Mouse (Mus musculus): Measurements from ENCODE around the gene Acadvl. TPM values are rescaled to one million over a fixed set of nuclear protein-coding genes. Genes with fewer than 3 reads are reported as not detected.

Gene Acadvl
- polyA plus RNA-seq, 1 experiment from 2014 or later: 131 TPM

GRCm38 (mm10) chr11:69974907-69975306, 40.3 kb downstream of the Acadvl start:
- no peak for ATAC-seq (ENCODE audit: extremely low read depth, insufficient number of reproducible peaks, low FRiP score, low TSS enrichment)
- Histone ChIP-seq H3K4me2 (no peak overlapping the region), H3K36me3 (peaks cover 88% of the 10 kb centered on the region), H3K27ac (replicated peaks) (no peak overlapping the region), H3K4me3 (no peak overlapping the region), H3K27me3 (replicated peaks) (no peaks in the 10 kb centered on the region), H3K4me1 (peaks cover 10% of the 10 kb centered on the region), H3K9ac (no peak overlapping the region), H3K9me3 (no peaks in the 10 kb centered on the region)
- WGBS: 93% methylated on average over 2 of the region's 2 CpGs

GRCm38 (mm10) chr11:69970775-69971174, 44.4 kb downstream of the Acadvl start:
- peaks cover 78% of the 10 kb centered on the region for H3K36me3 ChIP-seq
- no peaks in the 10 kb centered on the region for H3K9me3 ChIP-seq
- ATAC-seq (ENCODE audit: extremely low read depth, insufficient number of reproducible peaks, low FRiP score, low TSS enrichment): no peak

GRCm38 (mm10) chr11:69970222-69970621, 45.0 kb downstream of the Acadvl start:
- Histone ChIP-seq H3K4me1 (peaks cover 17% of the 10 kb centered on the region), H3K27me3 (replicated peaks) (peaks cover 31% of the 10 kb centered on the region), H3K9ac (no peak overlapping the region), H3K36me3 (peaks cover 73% of the 10 kb centered on the region), H3K4me2 (no peak overlapping the region), H3K27ac (replicated peaks) (no peak overlapping the region), H3K4me3 (no peak overlapping the region), H3K9me3 (no peaks in the 10 kb centered on the region)
- ATAC-seq (ENCODE audit: extremely low read depth, insufficient number of reproducible peaks, low FRiP score, low TSS enrichment): no peak
- WGBS: 85% methylated on average over 6 of the region's 6 CpGs

More at GRCm38 (mm10) chr11:69970775-69971174, 44.4 kb downstream of the Acadvl start:
- no peak overlapping the region for H3K9ac ChIP-seq
- H3K4me3 ChIP-seq: no peak overlapping the region
- WGBS: 85% methylated on average over 3 of the region's 3 CpGs
- H3K27me3 ChIP-seq (replicated peaks): peaks cover 25% of the 10 kb centered on the region
- H3K4me1 ChIP-seq: peaks cover 13% of the 10 kb centered on the region
- H3K27ac ChIP-seq (replicated peaks): no peak overlapping the region
- H3K4me2 ChIP-seq: no peak overlapping the region

- no peak for ATAC-seq (ENCODE audit: extremely low read depth, insufficient number of reproducible peaks, low FRiP score, low TSS enrichment)
- peaks cover 58% of the 10 kb centered on the region for H3K36me3 ChIP-seq
- H3K9ac ChIP-seq: no peak overlapping the region
- 78% methylated on average over 4 of the region's 4 CpGs for WGBS
- no peak overlapping the region for H3K27ac ChIP-seq (replicated peaks)
- H3K27me3 ChIP-seq (replicated peaks): peaks cover 45% of the 10 kb centered on the region
- no peak overlapping the region for H3K4me2 ChIP-seq
- H3K9me3 ChIP-seq: no peaks in the 10 kb centered on the region
- H3K4me3 ChIP-seq: no peak overlapping the region
- peaks cover 20% of the 10 kb centered on the region for H3K4me1 ChIP-seq
These were observed 46.4 kb downstream of the Acadvl start for GRCm38 (mm10) chr11:69968793-69969192.

GRCm38 (mm10) chr11:69966860-69967517, 48.2 kb downstream of the Acadvl start:
- no peaks in the 10 kb centered on the region for H3K9me3 ChIP-seq
- 39% methylated on average over 17 of the region's 17 CpGs for WGBS
- peak overlapping the region; percentile 56 for H3K4me3 ChIP-seq
- H3K4me2 ChIP-seq: peak overlapping the region; percentile 82
- no peak for ATAC-seq (ENCODE audit: extremely low read depth, insufficient number of reproducible peaks, low FRiP score, low TSS enrichment)
- peaks cover 20% of the 10 kb centered on the region for H3K4me1 ChIP-seq
- peaks cover 63% of the 10 kb centered on the region for H3K27me3 ChIP-seq (replicated peaks)
- H3K36me3 ChIP-seq: peaks cover 40% of the 10 kb centered on the region
- H3K9ac ChIP-seq: peak overlapping the region; percentile 77
- no peak overlapping the region for H3K27ac ChIP-seq (replicated peaks)

GRCm38 (mm10) chr11:69966006-69966859, 49.0 kb downstream of the Acadvl start:
- peak overlapping the region; percentile 77 for H3K9ac ChIP-seq
- peaks cover 20% of the 10 kb centered on the region for H3K4me1 ChIP-seq
- H3K4me2 ChIP-seq: peak overlapping the region; percentile 82
- peak overlapping the region; percentile 56 for H3K4me3 ChIP-seq
- H3K27me3 ChIP-seq (replicated peaks): peaks cover 71% of the 10 kb centered on the region
- ATAC-seq (ENCODE audit: extremely low read depth, insufficient number of reproducible peaks, low FRiP score, low TSS enrichment): no peak; the same call in 1 of the 2 replicates
- H3K36me3 ChIP-seq: peaks cover 33% of the 10 kb centered on the region
- H3K9me3 ChIP-seq: no peaks in the 10 kb centered on the region
- WGBS: 1% methylated on average over 57 of the region's 59 CpGs
- H3K27ac ChIP-seq (replicated peaks): no peak overlapping the region

GRCm38 (mm10) chr11:69965271-69966005, 49.8 kb downstream of the Acadvl start:
- Histone ChIP-seq H3K4me3 (peak overlapping the region; percentile 56), H3K36me3 (peaks cover 27% of the 10 kb centered on the region), H3K4me1 (peaks cover 20% of the 10 kb centered on the region), H3K9me3 (no peaks in the 10 kb centered on the region), H3K4me2 (peak overlapping the region; percentile 82), H3K27me3 (replicated peaks) (peaks cover 79% of the 10 kb centered on the region), H3K27ac (replicated peaks) (no peak overlapping the region), H3K9ac (peak overlapping the region; percentile 77)
- 3% methylated on average over 49 of the region's 49 CpGs for WGBS
- no peak for ATAC-seq (ENCODE audit: extremely low read depth, insufficient number of reproducible peaks, low FRiP score, low TSS enrichment)

- Histone ChIP-seq H3K27ac (replicated peaks) (no peak within 1 kb of the TSS), H3K9ac (peak within 1 kb of the TSS; percentile 44; the same call in 1 of the 2 replicates), H3K27me3 (replicated peaks) (peaks cover 86% of the 10 kb centered on the region), H3K4me2 (peak within 1 kb of the TSS; percentile 82), H3K4me1 (peaks cover 20% of the 10 kb centered on the region), H3K36me3 (peaks cover 21% of the 10 kb centered on the region), H3K4me3 (peak within 1 kb of the TSS; percentile 56), H3K9me3 (no peaks in the 10 kb centered on the region)
- no peak for ATAC-seq (ENCODE audit: extremely low read depth, insufficient number of reproducible peaks, low FRiP score, low TSS enrichment)
- 8% methylated on average over 24 of the region's 24 CpGs for WGBS
These were observed 50.5 kb downstream of the Acadvl start, which contains the start of gene Cldn7 for GRCm38 (mm10) chr11:69964650-69965270. Gene Cldn7 (plus strand): TSS chr11:69964779.

GRCm38 (mm10) chr11:69961841-69962240, 53.4 kb downstream of the Acadvl start:
- H3K9ac ChIP-seq: no peak overlapping the region
- WGBS: 35% methylated on average over 5 of the region's 5 CpGs
- no peak overlapping the region for H3K27ac ChIP-seq (replicated peaks)
- ATAC-seq (ENCODE audit: extremely low read depth, insufficient number of reproducible peaks, low FRiP score, low TSS enrichment): no peak
- peaks cover 86% of the 10 kb centered on the region for H3K27me3 ChIP-seq (replicated peaks)
- H3K4me2 ChIP-seq: no peak overlapping the region
- no peak overlapping the region for H3K4me3 ChIP-seq
- peaks cover 18% of the 10 kb centered on the region for H3K4me1 ChIP-seq
- no peaks in the 10 kb centered on the region for H3K9me3 ChIP-seq
- H3K36me3 ChIP-seq: no peaks in the 10 kb centered on the region

GRCm38 (mm10) chr11:69960616-69961015, 54.6 kb downstream of the Acadvl start:
- no peak overlapping the region for H3K9ac ChIP-seq
- peaks cover 80% of the 10 kb centered on the region for H3K27me3 ChIP-seq (replicated peaks)
- H3K4me1 ChIP-seq: peaks cover 7% of the 10 kb centered on the region
- WGBS: 32% methylated on average over 5 of the region's 5 CpGs
- no peak overlapping the region for H3K27ac ChIP-seq (replicated peaks)
- H3K4me2 ChIP-seq: no peak overlapping the region
- ATAC-seq (ENCODE audit: extremely low read depth, insufficient number of reproducible peaks, low FRiP score, low TSS enrichment): no peak
- H3K4me3 ChIP-seq: no peak overlapping the region
- no peaks in the 10 kb centered on the region for H3K9me3 ChIP-seq
- no peaks in the 10 kb centered on the region for H3K36me3 ChIP-seq

Data from heart, embryonic 13.5 days (tissue).